Mouse (Mus musculus): ENCODE measurements at regions not wholly inside any gene's neighbourhood (a gene's known extent, or its start where the extent isn't known, plus 50 kb on each side); places are given as distances from the start of the nearest gene placed in this dataset.

DNA sequence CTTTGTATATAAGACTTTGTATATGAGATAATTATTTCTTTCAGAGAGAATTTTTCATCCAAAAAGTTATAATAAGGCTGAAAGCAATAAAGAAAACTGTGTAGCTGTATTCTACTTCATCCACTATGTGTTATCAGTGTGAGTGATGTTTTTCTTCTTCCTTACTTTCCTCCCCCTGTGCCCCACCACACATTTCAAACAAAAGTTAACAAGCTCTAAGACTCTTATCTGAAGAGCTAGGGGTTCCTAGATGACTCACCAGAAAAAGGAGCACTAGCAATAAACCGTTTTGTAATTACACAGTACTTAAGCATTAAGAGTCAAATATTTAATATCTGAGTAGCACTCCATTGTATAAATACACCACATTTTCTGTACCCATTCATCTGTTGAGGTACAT lies 615.3 kb downstream of the Gm6377 start:
- no peak for ATAC-seq (ENCODE audit: low TSS enrichment)

DNA sequence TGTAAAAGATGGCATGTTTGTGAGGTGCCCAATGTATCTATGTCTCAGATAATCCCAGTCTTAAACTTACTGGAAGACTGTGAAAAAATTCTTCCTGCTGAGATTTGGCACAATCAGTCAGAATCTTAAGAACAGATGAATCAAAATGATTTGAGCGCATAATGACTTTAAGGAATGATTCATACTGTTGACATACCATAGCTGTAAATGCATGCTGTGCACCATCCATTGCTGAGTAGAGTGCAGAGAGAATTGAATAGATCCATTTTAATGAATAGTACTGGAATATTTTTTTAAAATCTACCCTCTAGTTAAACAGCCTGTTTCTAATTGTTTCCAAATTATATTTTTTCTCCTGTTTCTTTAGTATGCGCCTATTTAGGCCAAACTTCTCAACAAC lies 645.5 kb downstream of the Gm6377 start:
- ATAC-seq (ENCODE audit: low TSS enrichment): peak; percentile 55

DNA sequence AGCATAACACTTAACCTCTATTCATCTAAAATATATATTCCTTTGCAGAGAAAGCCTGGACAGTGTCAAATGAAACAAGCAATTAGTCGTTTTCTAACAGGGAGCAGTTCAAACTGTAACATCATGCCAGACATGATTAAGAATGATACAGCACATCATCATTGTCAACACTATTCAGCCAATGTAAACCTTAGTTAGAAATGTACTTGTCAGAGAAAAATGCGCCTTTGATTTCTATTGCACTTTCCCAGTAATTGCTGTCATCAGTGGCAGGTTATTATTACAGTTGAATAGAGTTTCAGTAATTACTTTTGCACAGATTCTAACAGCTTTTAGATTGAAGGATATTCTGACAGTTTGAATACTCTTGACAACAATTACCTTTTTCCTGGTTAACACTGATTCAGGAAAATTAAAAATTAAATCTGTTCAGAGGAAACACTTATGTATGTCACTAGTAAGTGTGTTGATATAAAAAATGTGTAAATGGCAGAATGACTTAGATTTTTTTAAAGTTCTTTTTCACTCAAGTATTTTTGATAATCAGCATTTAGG lies 648.6 kb downstream of the Gm6377 start:
- ATAC-seq (ENCODE audit: low TSS enrichment): no peak

DNA sequence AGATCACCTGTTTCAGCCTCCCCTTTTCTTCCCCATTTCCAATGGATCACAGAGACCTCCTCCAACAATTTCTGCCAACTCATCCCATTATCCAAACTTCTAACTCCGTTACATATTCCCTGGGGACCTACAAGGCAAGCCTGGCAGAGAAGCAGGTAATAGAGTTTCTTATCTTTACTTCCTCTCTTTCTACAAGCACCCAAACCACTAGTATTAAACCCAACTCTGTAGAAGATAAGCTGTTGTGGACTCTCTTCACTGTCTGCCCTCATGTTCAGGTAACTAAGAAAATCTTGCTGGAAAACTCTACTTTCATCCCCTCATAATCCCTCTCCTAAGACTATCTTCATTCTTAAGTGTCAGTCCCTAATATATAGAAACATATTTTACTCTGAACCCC lies 689.0 kb downstream of the Gm6377 start:
- no peak for ATAC-seq (ENCODE audit: low TSS enrichment)

DNA sequence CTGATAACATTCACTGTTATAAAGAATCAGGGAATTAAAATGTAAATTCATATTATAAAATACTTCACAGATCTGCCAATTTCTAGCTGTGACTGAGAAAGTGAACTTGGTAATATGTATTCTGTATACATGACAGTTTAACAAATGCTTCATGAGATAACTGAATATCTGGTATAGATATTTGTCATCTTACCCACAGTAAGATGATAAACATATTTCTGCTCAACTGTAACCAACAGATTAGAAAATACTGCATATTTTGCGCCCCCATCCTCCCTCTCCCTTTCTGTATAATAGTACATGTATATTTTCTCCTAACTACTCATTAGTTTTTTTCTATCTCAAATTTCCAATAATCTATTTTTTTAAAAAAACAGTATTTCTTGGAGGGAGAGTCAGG lies 703.5 kb downstream of the Gm6377 start:
- no peak for ATAC-seq (ENCODE audit: low TSS enrichment)

DNA sequence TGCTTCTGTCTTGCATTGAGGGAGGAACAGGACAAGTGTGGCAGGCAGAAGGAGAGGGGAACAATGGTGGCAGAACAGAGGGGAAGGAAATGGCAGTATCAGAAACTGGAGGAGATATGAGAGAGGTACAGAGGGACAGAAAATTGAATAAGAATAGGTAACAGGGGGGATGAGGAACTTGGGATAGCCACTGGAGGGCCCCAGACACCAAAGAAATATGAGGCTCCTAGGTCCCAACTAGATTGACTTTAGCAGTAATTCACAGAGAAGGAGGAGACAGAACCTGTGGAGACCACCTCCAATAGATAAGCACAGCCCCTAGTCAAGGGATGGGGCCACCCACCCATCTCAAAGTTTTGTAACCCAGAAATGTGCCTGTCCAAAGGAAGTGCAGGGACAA lies 734.6 kb downstream of the Gm6377 start:
- ATAC-seq (ENCODE audit: low TSS enrichment): no peak

DNA sequence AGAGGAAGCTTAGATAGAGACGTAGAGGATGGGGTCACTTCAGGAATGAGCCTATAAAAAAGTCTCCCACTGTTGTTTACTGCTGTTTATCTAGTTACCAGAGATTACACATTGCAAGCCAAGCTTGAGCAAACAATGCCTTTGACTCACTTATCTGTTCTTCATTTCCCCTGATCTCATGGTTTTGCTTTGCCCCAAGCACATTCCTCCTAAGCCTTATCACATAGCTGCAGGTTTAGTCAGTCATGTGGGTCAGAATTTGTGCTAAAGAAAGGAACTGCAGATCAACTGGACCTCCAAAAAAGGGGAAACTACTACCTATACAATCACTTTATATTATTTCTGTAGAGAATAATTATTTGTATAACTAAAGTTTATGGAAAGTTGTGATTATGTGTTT lies 758.0 kb downstream of the Gm6377 start:
- no peak for ATAC-seq (ENCODE audit: low TSS enrichment)

DNA sequence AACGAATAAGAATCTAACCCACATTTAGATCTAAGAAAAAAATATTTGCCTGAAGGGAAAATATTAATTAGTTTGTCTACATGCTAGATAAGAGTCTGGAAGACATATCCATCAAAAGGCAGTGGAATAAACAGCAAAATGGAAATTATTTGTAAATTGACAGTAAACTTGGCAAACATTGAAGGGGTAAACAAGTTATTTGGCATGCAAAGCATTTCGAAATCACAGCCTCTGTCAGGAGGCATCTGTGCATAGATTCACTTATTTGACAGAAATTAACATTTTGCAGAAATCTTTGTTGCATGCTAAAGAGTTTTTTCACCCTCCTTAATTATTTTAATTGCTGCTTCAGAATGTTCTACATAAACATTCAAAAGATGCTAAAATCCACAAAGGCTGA lies 773.3 kb downstream of the Gm6377 start:
- no peak for ATAC-seq (ENCODE audit: low TSS enrichment)

DNA sequence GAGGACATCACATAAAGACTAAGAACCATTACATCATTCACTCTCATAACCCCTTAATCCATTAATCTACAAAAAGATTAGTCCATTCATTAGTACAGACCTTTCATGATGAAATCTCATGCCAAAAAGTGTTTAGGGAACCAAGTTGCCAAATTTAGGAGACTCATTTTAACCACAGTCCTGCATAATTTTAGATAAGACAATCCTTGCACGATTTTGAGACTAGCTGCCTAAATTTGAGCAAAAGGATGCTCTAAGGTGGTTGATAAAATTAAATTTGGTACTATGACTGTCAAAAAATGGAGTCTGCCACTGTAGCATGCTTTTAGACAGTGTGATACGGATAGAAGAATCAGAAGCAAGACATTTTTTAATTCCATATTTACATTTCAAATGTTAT lies 808.7 kb downstream of the Gm6377 start:
- peak; percentile 79 for ATAC-seq (ENCODE audit: low TSS enrichment)

Measured in frontal cortex, adult (tissue).